Mouse (Mus musculus): Measurements from ENCODE around the gene Cxcr6.

Cxcr6 gene

DNA sequence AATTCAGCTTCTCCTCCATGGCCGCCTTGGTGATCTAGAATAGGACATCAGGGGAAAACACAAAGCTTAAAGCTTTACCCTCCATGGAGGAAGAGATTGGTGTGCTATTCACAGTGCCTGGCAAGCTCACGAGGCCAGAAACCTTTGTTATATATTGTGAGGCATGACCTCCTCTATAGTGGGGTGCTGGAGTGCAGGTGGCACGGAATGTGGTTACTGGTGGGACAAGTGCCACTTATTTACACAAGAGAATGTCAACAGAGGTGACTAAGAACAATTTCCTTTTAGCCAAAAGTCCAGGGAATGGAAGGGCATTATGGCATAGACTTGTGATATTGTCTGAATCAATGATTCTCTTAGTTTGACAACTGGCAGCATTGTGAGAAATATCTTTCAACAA is 20.4 kb downstream of the Cxcr6 start:
- no peak for DNase-seq

DNA sequence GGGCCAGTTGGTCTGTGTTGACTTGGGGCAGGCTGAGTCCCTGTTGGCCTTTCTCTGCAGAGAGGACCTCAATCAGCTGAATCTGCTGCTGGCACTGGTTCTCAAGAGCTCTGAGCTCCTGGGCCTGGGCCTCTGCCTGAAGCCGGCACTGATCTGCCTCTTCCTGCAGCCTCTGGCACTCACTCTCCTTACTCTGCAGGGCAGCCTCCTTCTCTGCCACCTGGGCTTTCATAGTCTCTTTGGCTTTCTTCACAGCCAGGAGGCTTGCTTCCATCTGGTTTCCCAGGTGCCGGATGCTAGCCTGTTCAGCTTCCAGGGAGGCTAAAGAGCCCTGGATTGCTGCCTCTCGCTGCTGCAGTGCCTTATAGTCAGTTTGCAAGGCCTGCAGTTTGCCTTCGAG is 22.6 kb downstream of the Cxcr6 start:
- DNase-seq, result no peak

DNA sequence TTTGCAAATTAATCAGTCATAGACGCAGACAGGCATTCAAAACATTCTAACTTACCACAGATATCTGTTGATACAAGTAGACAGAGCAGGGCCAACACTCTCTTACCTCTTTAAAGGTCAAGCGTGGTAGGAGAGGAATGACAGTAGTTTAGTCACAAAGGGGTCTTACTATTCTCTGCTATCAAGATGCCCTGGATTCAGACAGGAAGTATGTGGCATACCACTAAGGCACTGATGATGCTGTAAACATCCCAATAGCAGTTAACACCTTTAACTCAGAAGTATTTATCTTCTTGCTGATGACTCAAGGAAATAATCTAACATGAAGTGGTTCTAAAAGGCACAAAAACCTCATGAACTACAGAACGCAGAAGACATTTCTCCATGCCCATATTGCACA is 29.6 kb downstream of the Cxcr6 start:
- no peak for DNase-seq

DNA sequence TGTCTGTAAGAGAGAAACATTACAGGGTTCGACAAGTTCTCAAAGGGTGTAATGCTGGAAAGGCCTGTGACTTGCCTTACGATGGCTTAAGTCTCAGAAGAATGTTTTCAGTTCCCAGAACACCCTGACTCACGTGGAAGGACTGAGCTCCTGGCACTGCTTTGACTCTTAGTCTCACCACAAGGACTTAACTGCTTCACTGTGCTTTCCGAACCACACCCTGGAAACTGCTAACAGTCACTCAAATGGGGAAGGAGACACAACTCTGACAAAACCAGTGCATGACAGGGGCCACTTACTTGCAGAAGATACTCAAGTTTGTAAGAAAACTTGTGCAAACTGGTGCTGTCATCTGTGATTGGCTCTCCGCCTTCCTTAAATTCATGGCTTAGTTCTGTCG is 34.0 kb downstream of the Cxcr6 start:
- no peak for DNase-seq

DNA sequence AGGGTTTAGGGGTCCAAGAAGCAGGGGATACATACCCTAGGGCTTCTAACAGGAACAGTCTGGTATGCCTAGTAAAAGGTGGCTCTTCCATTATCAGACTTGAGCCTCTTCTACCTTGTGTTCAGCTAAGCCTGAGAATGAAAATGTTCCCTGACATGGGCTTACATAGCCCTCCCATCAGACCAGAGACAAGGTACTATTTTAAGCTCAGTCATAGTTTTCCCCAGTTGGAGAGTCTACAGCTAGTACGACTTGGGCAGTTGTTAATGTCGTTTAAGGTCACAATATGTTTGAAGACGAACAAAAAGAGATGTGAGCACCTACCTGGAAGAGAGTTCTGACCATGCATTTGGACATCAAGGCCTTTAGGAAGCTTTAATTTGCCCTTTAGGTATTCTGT is 38.2 kb downstream of the Cxcr6 start:
- DNase-seq, result no peak

DNA sequence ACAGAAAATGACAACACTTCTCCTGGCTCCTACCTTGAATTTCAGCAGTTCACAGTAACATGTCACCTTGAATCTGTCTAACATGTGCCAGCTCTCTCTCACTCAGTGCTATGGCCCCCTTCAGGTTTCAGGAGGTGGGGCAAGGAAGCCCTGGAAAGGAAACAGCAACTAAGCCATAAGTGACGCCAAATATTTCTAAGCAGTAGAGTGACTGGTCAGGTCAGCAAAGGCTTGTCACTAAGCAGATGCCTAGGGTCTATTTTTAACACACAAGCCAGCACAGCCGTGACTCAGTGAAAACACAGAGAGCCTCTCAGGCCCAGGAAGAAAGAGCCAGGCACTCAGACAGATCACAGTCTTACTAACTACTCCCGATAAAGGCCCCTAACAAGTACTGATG is 38.8 kb downstream of the Cxcr6 start:
- DNase-seq, result no peak

DNA sequence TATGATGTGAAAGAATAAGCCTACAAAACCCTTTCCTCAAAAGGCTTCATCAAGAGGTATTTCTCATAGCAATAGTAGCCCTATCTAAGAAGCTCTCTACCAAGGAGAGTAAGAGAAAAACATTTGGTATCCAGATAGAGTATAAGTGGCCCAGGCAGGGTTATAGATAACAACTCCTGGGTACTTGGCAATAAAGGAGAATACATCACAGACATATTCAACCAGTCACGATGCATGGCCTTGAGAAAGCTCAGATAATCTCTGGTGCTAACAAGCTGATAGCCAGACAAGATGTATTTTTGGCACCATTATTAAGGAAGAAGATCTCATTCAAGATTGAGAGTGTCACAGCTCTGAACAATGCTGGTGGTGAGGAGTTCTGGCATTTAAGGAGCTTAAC is 40.2 kb downstream of the Cxcr6 start:
- DNase-seq, result no peak

DNA sequence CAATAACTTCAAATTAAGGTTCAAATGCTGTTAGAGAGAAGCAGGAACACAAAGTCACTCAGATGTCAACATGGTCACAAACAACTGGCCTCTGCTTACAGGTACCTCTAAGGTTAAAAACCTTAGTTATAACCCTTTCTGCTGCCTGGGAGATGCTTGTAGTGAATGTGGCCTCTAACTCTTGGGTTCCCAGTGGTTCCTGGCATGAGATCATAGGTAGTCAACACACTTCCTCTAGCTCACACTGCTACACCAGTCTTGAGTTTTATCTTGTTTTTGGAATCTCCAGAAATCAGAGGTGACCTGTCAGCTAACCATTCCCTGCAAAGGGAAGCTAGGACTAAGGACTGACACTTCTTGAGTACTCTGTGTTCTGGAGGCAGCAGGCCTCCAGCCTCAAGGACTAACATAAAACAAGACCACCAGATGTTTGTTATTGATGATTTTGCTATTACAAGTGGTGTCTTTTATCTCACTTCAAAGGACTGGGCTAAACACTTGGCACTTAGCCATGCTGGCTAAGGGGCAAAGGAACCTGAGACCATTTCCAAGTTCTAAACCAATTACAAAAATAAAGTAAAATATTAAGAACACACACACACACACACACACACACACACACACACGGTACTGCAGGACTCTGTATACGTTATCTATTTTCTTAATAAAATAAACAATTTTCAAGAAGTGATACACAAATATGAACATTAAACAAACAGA is 43.9 kb downstream of the Cxcr6 start:
- DNase-seq, result peak; percentile 16

DNA sequence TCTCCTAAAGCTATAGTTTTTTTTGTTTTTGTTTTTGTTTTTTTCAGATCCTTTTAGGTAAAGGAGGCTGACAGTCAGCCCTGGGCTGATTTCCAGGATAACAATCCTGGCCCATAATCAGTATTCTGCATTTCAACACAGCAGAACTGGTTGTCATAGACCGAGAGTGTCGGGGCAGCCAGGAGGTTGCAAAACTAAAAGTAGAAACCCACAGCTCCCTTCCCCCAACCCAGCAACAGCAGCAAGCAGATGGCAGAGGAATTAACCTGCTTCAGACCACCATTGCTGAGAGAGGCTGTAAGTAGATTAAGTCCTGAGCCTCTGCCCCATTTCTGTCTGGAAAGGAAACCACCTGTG is 44.4 kb downstream of the Cxcr6 start:
- DNase-seq, result peak; percentile 74

DNA sequence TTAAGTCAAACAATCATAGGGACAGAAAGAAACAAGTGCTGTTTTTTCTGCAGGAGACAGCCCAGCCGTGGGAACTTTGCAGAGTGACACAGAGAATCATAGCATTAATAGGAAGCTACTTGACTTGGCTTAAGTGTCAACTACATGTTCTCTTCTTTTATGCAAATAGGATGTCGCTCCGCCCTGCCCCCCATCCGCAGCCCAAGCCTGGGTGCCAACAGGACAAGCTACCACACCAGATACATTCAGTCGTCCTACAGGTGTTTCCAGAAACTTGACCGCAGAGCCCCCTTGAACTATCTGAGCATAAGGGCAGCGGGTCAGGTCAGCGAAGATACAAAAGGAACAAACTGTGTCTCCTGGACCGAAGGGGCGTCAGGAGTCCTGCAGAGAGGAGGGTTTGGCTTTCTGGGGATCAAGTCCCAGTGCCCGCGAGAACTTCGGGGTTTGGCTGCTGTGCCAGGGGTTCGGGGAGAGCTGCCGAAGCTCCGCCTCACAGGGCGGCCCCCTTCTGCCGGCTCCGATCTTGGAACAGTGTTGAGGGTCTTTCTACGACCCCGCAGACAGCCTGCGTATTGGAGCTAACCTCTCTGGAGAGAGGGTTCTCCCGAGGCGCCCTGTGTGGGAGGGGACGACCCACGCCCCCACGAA is 44.9 kb downstream of the Cxcr6 start:
- peak; percentile 87 for DNase-seq

DNA sequence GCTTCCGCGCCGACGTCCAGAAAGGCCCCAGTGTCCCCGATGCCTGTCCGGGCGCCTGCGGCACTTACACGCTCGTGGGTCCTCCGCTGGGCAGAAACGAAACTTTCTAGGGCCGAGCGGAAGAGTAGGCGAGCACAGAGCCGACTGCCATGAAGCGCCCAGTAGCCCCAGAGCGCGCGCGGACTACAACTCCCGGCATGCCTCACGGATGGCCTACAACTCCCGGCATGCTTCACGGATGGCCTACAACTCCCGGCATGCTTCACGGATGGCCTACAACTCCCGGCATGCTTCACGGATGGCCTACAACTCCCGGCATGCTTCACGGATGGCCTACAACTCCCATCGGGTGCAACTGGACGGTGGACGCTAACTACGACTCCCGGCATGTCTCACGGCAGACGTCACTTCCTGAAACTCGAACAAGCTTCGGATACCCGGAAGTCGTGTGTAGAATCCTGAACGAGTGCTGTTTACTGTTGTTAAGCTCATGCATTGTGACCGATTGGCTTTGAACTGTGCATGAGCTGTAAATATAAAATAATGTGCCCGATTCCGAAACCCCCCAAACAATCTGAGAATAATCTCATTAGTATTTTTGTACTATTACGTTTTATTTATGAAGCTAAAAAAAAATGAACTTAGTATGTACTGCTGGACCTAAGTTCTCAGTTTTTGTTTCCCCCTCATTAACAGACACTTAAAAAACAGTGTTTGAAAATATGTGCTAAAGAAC is 45.6 kb downstream of the Cxcr6 start, which contains the start of gene Fyco1:
Fyco1 (minus strand) TSS at position 187 of the 736 bp plus-strand sequence.
- peak; percentile 92 for DNase-seq

DNA sequence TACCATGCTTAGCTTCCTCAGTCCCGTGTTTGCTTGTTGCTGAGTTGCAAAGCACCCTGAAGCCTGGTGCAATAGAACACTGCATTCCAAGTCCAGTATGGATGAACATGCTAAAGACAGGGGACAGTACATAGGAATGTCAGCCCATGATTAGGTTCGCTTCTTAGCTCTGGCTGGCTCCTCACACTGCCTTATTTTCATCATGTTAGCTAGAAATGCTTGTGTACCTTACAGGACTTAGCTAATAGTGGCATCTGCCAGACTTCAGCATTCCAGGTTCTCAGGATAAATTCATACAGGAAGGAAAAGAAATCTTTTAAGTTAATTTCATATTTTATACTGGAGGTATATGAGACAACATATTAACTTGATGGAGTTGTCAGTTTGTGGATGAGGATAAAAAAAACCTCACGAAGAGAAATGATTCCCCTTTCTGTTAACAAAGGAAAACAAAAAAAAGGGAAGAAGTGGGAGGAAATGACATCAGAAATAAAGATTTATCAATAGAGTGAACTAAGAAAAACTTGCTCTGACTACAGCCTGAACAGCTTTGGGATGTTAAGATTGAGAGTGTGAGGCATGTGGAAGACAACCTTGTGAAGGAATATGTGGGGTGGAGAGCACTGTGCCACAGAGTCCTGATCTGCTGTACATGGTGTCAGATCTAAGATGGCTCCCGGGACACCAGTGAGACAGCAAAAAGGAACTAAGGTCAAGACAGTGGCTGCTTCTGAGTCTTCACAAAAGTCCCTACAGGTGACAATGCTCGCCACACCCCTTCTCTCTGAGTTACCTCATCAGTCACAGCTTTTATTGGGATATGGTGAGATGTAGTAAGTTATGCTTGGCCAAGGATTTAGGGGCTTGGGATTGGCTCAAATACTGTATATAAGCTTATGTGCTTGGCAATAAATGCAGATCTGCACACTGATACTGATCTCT is 46.4 kb downstream of the Cxcr6 start:
- DNase-seq, result no peak

DNA sequence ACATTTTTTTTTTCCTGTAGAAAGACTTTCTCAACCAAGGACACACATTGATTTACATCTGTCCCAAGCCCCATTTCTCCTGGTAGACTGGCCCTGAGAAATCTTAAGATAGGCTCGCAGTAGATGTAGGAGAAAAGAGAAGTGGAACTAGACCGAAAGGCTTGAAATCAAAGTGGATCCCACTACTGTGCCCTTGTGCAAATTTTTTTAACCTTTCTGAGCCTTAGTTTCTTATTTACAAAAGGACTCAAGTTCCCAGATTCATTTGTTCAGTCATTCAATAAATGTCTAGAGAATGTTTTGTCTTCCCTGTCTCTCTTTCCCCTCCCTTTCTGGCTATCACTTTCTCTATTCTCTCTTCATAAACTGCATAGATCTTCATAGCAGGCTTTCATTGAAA is 50.6 kb downstream of the Cxcr6 start:
- no peak for DNase-seq

All from thymus, postnatal 14 days (tissue).